Mouse (Mus musculus) spleen, embryonic (tissue): ENCODE results near the gene Retsat.

Experiments
- CTCF ChIA-PET: fragments of 350-600 bp; sonication (Branson Sonifier 250); formaldehyde crosslinking; loops from one replicate; lab custom pipeline; 2022; lab: Charles Lee

The Retsat gene

DNA sequence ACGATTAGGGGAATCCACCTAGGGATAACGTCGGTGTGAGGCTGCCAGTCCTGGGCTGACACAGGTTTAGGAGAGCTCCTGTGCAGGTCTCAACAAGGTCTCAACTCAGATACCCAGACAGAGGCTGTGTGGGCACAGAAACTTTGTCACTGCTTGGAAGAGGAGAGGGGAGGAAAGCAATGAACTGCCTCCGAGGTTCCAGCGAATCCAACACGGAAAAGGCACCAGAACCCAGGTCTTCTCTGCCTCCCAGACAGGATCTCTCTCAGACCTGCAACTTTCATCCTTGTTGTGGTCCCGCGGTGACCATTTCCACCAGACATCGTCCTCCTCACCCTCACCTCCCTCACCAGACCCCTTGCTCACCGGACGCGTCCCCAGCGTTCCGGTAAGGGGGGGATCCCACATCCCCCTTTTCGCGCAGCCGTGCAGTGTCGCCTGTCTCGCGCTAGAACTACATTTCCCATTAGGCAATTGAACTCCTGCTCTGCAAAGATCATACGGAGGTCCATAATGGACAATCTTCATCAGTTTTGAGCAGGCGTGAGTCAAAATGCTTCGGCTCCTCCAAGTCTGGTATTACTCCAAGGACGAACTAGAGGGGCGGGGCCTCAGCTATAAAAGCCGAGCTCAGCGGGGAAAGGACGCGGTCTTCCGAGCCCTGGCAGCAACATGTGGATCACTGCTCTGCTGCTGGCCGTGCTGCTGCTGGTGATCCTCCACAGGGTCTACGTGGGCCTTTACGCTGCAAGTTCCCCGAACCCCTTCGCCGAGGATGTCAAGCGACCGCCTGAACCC is at the start of gene Retsat, which contains the start of gene Elmod3:
Gene Retsat, plus strand, starts transcription at position 520 of the 798 bp plus-strand sequence.
Gene Elmod3, minus strand, starts transcription at position 458 of the 798 bp plus-strand sequence.
- CTCF ChIA-PET, result no interaction called here

DNA sequence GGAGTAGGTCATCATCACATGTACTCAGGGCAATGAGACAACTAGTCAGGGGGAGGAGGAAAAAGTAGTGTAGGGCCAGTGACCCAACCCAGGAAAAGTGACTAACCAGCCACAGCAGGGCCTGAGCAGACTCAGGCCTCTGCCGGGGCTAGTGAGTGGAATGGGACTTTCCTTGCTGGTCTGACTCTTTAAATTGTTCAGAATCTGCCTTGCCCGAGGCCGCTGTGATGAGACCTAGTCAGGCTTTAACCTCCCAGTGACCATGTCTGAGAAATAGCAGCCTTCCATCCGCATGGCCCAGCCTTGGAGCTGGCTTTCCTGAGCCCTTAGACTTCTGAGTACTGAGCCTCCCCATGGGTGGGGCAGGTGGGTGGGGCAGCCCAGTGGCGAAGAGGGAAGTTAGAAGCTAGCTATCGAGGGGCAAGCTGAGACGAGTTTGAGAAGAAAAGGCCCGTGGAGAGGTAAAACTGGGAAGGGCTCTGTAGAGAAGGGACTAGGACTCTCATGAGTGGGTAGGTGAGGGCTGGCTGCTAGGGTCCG is 49.2 kb upstream of the Retsat start:
- CTCF ChIA-PET, result interaction anchor here (1.2 kb wide), 1 partner anchor 14 kb away, joined by 10 read pairs; no protein-coding TSS in a partner anchor

DNA sequence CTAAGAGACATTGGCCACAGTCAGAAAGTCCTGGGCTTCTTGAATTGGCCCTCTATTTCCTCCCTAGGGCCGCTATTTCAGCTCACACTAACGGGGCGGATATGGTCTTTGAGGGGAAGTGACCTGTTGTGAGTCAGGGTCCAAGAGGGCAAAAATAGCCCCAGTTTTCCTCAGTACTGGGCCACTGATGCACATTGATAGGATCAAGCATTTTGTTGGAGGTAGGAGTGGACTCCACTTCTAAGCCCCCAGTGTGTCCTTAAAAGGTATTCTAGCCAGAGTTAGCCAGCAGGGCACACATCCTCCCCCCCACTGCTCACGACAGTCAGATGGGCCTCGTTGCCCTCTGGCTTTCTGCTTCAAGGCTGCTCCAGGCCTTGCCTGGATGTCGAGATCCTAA is 48.2 kb upstream of the Retsat start:
- CTCF ChIA-PET, result interaction anchor here (1.2 kb wide), 1 partner anchor 15 kb away, joined by 10 read pairs; no protein-coding TSS in a partner anchor

GRCm38 (mm10) chr6:72550503-72551100 is 47.7 kb upstream of the Retsat start:
- CTCF ChIA-PET, result interaction anchor here (0.7 to 1.2 kb wide), 3 partner anchors 16 to 149 kb away, joined by 3 to 10 read pairs (median 8); no protein-coding TSS in a partner anchor

GRCm38 (mm10) chr6:72552171-72553078 is 45.9 kb upstream of the Retsat start:
- CTCF ChIA-PET, result interaction anchor here (0.6 kb wide), 2 partner anchors 23 to 125 kb away, joined by 5 to 6 read pairs; no protein-coding TSS in a partner anchor

DNA sequence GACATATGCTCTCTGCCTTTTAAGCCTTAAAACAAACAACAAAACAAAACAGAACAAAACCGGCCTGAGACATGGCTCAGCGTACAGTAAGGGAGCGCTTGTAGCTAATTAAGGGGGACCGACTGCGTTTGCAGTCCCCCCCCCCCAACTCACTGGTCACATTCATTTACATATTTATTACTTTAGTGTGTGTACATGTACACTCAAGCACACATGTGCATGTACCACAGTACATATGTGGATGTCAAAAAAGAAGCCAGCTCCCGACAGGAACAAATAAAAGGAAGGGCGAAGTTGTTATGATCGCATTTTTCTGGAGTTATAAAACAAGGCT is 45.2 kb upstream of the Retsat start:
- CTCF ChIA-PET, result interaction anchor here (0.6 kb wide), 1 partner anchor 125 kb away, joined by 6 read pairs; no protein-coding TSS in a partner anchor

GRCm38 (mm10) chr6:72560801-72561200 is 37.5 kb upstream of the Retsat start:
- CTCF ChIA-PET, result no interaction called here

DNA sequence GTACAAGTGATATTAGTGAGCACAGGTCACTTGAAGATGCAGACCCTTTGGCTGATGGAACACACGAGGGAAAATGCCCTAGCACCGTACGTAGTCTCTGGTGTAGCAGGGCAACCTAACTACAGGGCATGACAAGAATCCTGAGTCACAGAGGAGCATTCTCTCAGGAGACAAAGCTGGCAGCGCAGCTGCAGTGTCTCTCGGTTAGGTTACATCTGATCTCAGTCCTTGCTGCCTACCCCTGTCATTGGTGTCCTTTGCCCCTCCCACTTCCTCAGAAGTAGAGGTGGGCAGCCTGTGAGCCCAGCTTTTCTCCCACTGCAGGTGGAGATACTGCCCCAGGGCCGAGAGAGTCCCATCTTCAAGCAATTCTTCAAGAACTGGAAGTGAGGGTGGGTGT is 35.8 kb upstream of the Retsat start:
- CTCF ChIA-PET, result no interaction called here

DNA sequence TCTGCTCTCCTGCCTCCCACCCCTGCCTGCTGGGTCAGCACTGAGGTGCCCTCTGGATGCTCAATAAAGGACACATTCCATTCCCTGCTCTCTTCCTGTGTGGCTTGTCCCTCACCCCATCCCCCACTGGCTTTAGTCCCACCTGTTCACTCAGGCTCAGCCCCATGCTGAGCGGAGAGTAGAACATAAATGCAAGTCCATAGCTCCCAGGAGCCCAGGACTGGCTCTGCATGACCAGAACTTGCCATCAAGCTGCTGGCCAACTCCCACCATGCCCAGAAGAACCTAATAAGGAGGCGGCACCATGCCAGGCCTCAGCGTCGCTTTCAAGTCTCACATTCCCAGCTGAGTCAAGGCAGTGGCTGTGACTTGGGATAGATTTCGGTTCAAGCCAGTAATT is 35.4 kb upstream of the Retsat start:
- CTCF ChIA-PET, result no interaction called here

DNA sequence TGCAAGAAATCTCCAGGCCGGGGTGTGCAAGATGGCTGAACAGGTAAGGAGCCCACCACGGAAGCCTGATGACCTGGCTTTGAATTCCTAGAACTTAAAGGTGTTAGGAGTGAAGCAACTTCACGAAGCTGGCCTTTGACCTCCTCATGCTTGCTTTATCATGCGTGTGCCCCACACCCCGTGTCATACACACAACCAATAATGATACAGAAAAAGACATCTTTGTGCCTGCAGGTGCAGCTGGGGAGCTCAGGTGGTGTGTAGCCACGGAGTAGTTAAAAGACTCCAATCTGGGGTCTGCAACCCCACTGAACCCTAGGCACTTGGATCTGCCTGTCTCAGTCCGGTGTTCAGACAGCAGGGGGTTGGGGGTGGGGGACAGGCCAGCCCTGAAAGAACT is 32.8 kb upstream of the Retsat start:
- CTCF ChIA-PET, result interaction anchor here (0.6 to 2.3 kb wide), 4 partner anchors 10 to 112 kb away, joined by 3 to 16 read pairs (median 4); no protein-coding TSS in a partner anchor

GRCm38 (mm10) chr6:72566044-72566443 is 32.2 kb upstream of the Retsat start:
- CTCF ChIA-PET, result interaction anchor here (0.6 to 2.3 kb wide), 3 partner anchors 10 to 113 kb away, joined by 3 to 16 read pairs (median 4); no protein-coding TSS in a partner anchor

- CTCF ChIA-PET, result interaction anchor here (0.9 to 1.3 kb wide), 2 partner anchors 33 to 140 kb away, joined by 5 to 8 read pairs; no protein-coding TSS in a partner anchor
Measured at GRCm38 (mm10) chr6:72567508-72567907, 30.8 kb upstream of the Retsat start.

GRCm38 (mm10) chr6:72568736-72569135 is 29.5 kb upstream of the Retsat start:
- CTCF ChIA-PET, result no interaction called here

- CTCF ChIA-PET, result no interaction called here
Measured at GRCm38 (mm10) chr6:72570644-72571397, 27.5 kb upstream of the Retsat start.

GRCm38 (mm10) chr6:72571826-72572225 is 26.4 kb upstream of the Retsat start:
- CTCF ChIA-PET, result no interaction called here

GRCm38 (mm10) chr6:72576041-72576440 is 22.2 kb upstream of the Retsat start:
- CTCF ChIA-PET, result interaction anchor here (0.5 kb wide), 2 partner anchors 24 to 41 kb away, joined by 3 to 5 read pairs; no protein-coding TSS in a partner anchor

GRCm38 (mm10) chr6:72581625-72582382 is 16.5 kb upstream of the Retsat start:
- CTCF ChIA-PET, result no interaction called here

DNA sequence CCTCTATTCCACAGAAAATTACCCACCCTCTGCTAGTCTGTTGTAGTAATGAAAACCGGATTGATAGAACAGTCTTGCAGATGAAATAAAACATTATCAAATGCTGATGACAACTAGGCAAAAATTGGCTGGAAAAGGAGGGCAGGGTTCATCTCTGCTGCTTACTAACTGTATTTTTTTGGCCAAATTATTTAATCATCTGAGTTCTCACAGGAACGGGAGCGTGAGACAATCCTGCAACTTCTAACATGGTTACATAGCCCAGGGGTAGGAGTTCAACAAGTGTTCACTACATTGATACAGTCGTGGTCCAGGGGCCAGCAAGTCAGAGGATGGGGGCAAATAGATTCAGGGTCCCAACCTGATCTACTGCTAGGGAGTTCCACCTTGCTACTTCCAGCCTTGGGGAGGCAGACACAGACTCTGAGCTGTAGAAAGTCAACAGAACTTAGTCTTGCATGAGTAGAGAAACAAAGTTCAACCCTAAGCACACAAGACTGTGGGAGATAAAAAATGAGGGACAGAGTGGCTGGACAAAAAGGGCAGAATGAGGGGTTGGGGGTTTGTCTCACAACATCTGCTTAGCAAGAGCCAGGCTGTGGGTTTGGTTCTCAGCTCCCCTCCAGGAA is 14.9 kb upstream of the Retsat start:
- CTCF ChIA-PET, result interaction anchor here (0.7 kb wide), 1 partner anchor 873 kb away, joined by 3 read pairs; no protein-coding TSS in a partner anchor

- CTCF ChIA-PET, result interaction anchor here (0.6 kb wide), 1 partner anchor 142 kb away, joined by 6 read pairs; no protein-coding TSS in a partner anchor
Measured at GRCm38 (mm10) chr6:72584154-72584553, 14.1 kb upstream of the Retsat start.
